Mouse (Mus musculus) T-cell, adult 66 days (primary cell): ENCODE results near the gene Ptprc. TPM values are rescaled to one million over a fixed set of nuclear protein-coding genes. Genes with fewer than 3 reads are reported as not detected.

Experiments used
- total RNA-seq, 2 experiments: library from RNA; stranded (reverse); gene quantifications; 3 replicates in 1 of 2; 4 replicates in 1 of 2; pipeline ENCODE4 v1.2.4; 2023

The Ptprc gene
- 1,000 to 10,000 TPM; 1,614 to 1,645 TPM for total RNA-seq

DNA sequence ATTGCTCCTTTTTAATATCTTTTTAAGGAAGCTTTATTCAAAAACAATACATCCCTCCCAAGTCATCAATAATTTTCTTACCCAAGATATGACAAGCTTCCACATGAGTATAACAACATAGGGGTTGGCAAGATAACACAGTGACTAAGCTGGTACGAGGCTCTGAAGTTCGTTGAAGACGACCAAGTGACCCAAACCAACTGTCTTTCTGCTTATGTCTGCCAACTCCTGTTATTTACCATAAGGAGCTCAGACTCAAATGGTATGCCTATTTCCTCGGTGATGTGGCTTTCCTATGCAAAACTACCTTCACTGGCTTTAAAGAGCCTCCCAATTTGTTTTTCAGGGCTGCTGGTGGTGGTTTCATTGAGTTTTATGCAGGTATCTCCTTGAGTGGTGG lies at the start of gene Ptprc:
TSS of gene Ptprc (minus strand) at position 215 of the 400 bp plus-strand sequence.

Other genes starting within 250 kb of the Ptprc start
- gene Atp6v1g3, start 98.0 kb upstream of the Ptprc start, total RNA-seq, result not detected